Mouse (Mus musculus): ENCODE results near the gene P2rx6. TPM values are rescaled to one million over a fixed set of nuclear protein-coding genes. Genes with fewer than 3 reads are reported as not detected.

P2rx6 gene
- polyA plus RNA-seq (2012; rRNA removed) = 0.08 and 0.10 TPM in 2 replicates

GRCm38 (mm10) chr16:17561751-17562208 lies at the start of gene P2rx6:
TSS of gene P2rx6 (plus strand) at chr16:17561885.

GRCm38 (mm10) chr16:17530640-17531288 lies 30.9 kb upstream of the P2rx6 start, which contains the start of gene Thap7:
TSS of gene Thap7 (minus strand) at chr16:17531136.

GRCm38 (mm10) chr16:17561128-17561750 lies 446 bp upstream of the P2rx6 start, which contains the start of gene Lrrc74b:
TSS of gene Lrrc74b (minus strand) at chr16:17561247.

GRCm38 (mm10) chr16:17583064-17583463 lies 21.4 kb downstream of the P2rx6 start, which contains the start of gene Slc7a4:
TSS of gene Slc7a4 (minus strand) at chr16:17583214.

GRCm38 (mm10) chr16:17619198-17620105 lies 57.8 kb downstream of the P2rx6 start, which contains the start of gene Smpd4:
TSS of gene Smpd4 (plus strand) at chr16:17619354.

Other genes starting within 250 kb of the P2rx6 start
- gene Serpind1, start 230.5 kb upstream of the P2rx6 start, polyA plus RNA-seq (2012; rRNA removed) = 233 and 244 TPM in 2 replicates
- gene Snap29, start 155.9 kb upstream of the P2rx6 start, polyA plus RNA-seq (2012; rRNA removed) = 3.8 and 4.5 TPM in 2 replicates
- 13.2 and 15.5 TPM in 2 replicates for gene Pi4ka, start 155.6 kb upstream of the P2rx6 start, polyA plus RNA-seq (2012; rRNA removed)
- gene Crkl, start 109.9 kb upstream of the P2rx6 start, polyA plus RNA-seq (2012; rRNA removed) = 7.5 and 7.8 TPM in 2 replicates
- gene Aifm3, start 72.3 kb upstream of the P2rx6 start, polyA plus RNA-seq (2012; rRNA removed) = 14.7 and 16.2 TPM in 2 replicates
- gene Lztr1, start 53.2 kb upstream of the P2rx6 start, polyA plus RNA-seq (2012; rRNA removed) = 68.0 and 81.9 TPM in 2 replicates
- gene Thap7, start 30.7 kb upstream of the P2rx6 start, polyA plus RNA-seq (2012; rRNA removed) = 18.5 and 20.1 TPM in 2 replicates
- gene Lrrc74b, start 638 bp upstream of the P2rx6 start, polyA plus RNA-seq (2012; rRNA removed) = 0.06 and 0.11 TPM in 2 replicates
- 5.4 and 6.0 TPM in 2 replicates for gene Slc7a4, start 21.3 kb downstream of the P2rx6 start, polyA plus RNA-seq (2012; rRNA removed)
- gene Smpd4, start 57.5 kb downstream of the P2rx6 start, polyA plus RNA-seq (2012; rRNA removed) = 17.5 and 17.6 TPM in 2 replicates
- 1.6 and 1.8 TPM in 2 replicates for gene Ccdc74a, start 84.6 kb downstream of the P2rx6 start, polyA plus RNA-seq (2012; rRNA removed)
- gene Med15, start 171.0 kb downstream of the P2rx6 start, polyA plus RNA-seq (2012; rRNA removed) = 12.6 and 18.0 TPM in 2 replicates
- 14.3 and 15.0 TPM in 2 replicates for gene Klhl22, start 197.7 kb downstream of the P2rx6 start, polyA plus RNA-seq (2012; rRNA removed)
- gene Scarf2, start 235.4 kb downstream of the P2rx6 start, polyA plus RNA-seq (2012; rRNA removed) = 4.7 and 6.5 TPM in 2 replicates